Mouse (Mus musculus) myocyte (in vitro differentiated cells): ENCODE measurements around the gene Micu1. TPM values are rescaled to one million over a fixed set of nuclear protein-coding genes. Genes with fewer than 3 reads are reported as not detected.

Experiments
- H3K27me3 ChIP-seq: one replicate; pipeline ENCODE4 v1.6.1; 2011; ENCODE audit not compliant: control insufficient read depth, insufficient read depth, insufficient read length
- H3K36me3 ChIP-seq: one replicate; pipeline ENCODE4 v1.6.1; 2011; ENCODE audit not compliant: control insufficient read depth, insufficient read depth
- H3K4me2 ChIP-seq: one replicate; pipeline ENCODE4 v1.6.1; 2011; ENCODE audit warnings: low read depth, control low read depth
- H3K4me3 ChIP-seq: one replicate; pipeline ENCODE4 v1.5.1; 2011; ENCODE audit warnings: mild to moderate bottlenecking, control low read depth, moderate library complexity
- H3K79me2 ChIP-seq: one replicate; pipeline ENCODE4 v1.6.1; 2011; ENCODE audit not compliant: control insufficient read depth, insufficient read depth
- H3ac ChIP-seq: one replicate; pipeline ENCODE4 v1.6.1; 2011; ENCODE audit not compliant: control insufficient read depth, insufficient read length
- CEBPB ChIP-seq: IDR thresholded peaks from 2 replicates; pipeline ENCODE4 v1.6.1; 2011; ENCODE audit warnings: mild to moderate bottlenecking, moderate library complexity; ENCODE audit not compliant: poor library complexity, insufficient read depth, severe bottlenecking
- E2F4 ChIP-seq: IDR thresholded peaks from one replicate; pipeline ENCODE4 v1.6.1; 2011; ENCODE audit warnings: mild to moderate bottlenecking, control low read depth, moderate library complexity; ENCODE audit not compliant: insufficient read depth
- MAX ChIP-seq: IDR thresholded peaks from one replicate; pipeline ENCODE4 v1.6.1; 2011; ENCODE audit warnings: low read depth, mild to moderate bottlenecking, control low read depth
- MYOD1 ChIP-seq, 3 experiments: IDR thresholded peaks; one replicate each; pipeline ENCODE4 v1.6.1; 2011; ENCODE audit warnings: control low read depth in 2 of 3, low read depth in 2 of 3, mild to moderate bottlenecking in 2 of 3, moderate library complexity in 1 of 3; ENCODE audit not compliant: insufficient read length in 2 of 3, control insufficient read depth in 1 of 3
- MYOG ChIP-seq, 3 experiments: IDR thresholded peaks; one replicate each; pipeline ENCODE4 v1.6.1; 2011; ENCODE audit warnings: control low read depth in 2 of 3, low read depth in 2 of 3, mild to moderate bottlenecking in 2 of 3; ENCODE audit not compliant: insufficient read length in 2 of 3, control insufficient read depth in 1 of 3, insufficient read depth in 1 of 3
- POLR2A ChIP-seq: IDR thresholded peaks from one replicate; pipeline ENCODE4 v1.6.1; 2011; ENCODE audit warnings: low read depth, mild to moderate bottlenecking, control low read depth, moderate library complexity; ENCODE audit not compliant: insufficient read length
- POLR2AphosphoS2 ChIP-seq: IDR thresholded peaks from one replicate; pipeline ENCODE4 v1.6.1; 2011; ENCODE audit warnings: low read depth, control low read depth; ENCODE audit not compliant: insufficient read length
- REST ChIP-seq: IDR thresholded peaks from one replicate; pipeline ENCODE4 v1.6.1; 2011; ENCODE audit warnings: mild to moderate bottlenecking, control low read depth, moderate library complexity; ENCODE audit not compliant: insufficient read depth, insufficient read length
- SRF ChIP-seq: IDR thresholded peaks from one replicate; pipeline ENCODE4 v1.6.1; 2011; ENCODE audit warnings: low read depth; ENCODE audit not compliant: control insufficient read depth, insufficient read length
- TCF12 ChIP-seq: IDR thresholded peaks from one replicate; pipeline ENCODE4 v1.6.1; 2011; ENCODE audit warnings: mild to moderate bottlenecking, control low read depth; ENCODE audit not compliant: poor library complexity, insufficient read depth, severe bottlenecking
- TCF3 ChIP-seq: IDR thresholded peaks from one replicate; pipeline ENCODE4 v1.6.1; 2011; ENCODE audit warnings: low read depth, control low read depth; ENCODE audit not compliant: insufficient read length
- USF1 ChIP-seq: IDR thresholded peaks from one replicate; pipeline ENCODE4 v1.6.1; 2011; ENCODE audit warnings: low read depth, mild to moderate bottlenecking, control low read depth, moderate library complexity
- polyA plus RNA-seq: library from polyadenylated mRNA; unstranded; fragments of >200 nt; fragmentation: generic; extraction: Trizol; gene quantifications from one replicate; pipeline ENCODE4 v1.2.1, GENCODE M21; 2012; ENCODE audit warnings: missing spikeins

Gene Micu1
- polyA plus RNA-seq, 1 experiment = 264 TPM

DNA sequence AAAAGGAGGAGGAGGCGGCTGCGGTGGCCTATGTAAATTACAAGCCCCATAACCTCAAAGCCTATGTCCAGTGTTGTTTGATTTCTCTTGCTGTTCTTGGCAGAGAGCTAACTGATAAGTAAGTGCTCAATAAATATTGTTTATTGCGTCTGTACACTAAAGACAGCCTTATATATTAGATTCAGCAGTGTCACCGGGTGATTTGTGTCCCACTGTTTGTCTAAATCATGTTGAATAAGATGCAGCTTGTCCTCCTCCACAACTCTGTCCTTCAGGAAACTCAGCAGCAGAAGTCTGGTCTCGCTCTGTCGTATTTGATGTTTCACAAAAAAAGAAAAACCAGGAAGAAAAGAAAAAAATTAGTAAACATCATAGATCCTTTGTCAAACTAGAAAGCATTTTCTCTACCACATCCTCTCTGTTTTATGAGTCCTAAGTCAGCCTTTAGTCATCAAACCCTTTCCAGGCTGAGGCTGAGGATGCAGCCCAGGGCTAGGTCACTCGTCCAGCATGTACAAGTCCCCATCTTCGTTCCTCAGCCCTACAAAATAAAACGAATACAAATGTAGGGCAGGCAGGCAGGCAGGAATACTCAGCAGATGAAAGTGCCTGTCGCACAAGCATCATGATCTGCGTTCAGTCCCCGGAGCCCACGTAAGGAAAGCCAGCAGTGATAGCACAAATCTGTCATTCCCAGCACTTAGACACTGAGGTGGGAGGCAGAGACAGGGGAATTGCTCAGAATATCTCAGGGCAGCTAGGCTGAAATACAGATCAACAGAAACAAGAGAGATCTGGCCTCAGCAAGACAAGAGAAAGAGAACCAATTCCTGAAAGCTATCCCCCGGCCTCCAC, 133.3 kb downstream of the Micu1 start:
- Histone ChIP-seq H3K79me2 (no peaks in the 10 kb centered on the region), H3K27me3 (no peaks in the 10 kb centered on the region), H3K4me3 (no peak overlapping the region), H3K4me2 (no peak overlapping the region), H3ac (no peak overlapping the region), H3K36me3 (peaks cover 10% of the 10 kb centered on the region)
- TF ChIP-seq MAX (no peak), TCF12 (no peak), TCF3 (no peak), USF1 (no peak), E2F4 (no peak), POLR2A (no peak), CEBPB (no peak), MYOD1 (IDR thresholded peaks at IDR 0.05; ENCODE audit: control insufficient read depth in 1 of 3, insufficient read length in 2 of 3, low read depth in 2 of 3) (no peak), REST (no peak), POLR2AphosphoS2 (no peak), MYOG (IDR thresholded peaks at IDR 0.05; ENCODE audit: control insufficient read depth in 1 of 3, insufficient read depth in 1 of 3, insufficient read length in 2 of 3, low read depth in 2 of 3) (no peak), SRF (no peak)

- Histone ChIP-seq H3K4me3 (no peak overlapping the region), H3K4me2 (no peak overlapping the region), H3ac (no peak overlapping the region), H3K27me3 (no peaks in the 10 kb centered on the region), H3K79me2 (no peaks in the 10 kb centered on the region), H3K36me3 (peaks cover 19% of the 10 kb centered on the region)
- TF ChIP-seq MYOD1 (IDR thresholded peaks at IDR 0.05; ENCODE audit: control insufficient read depth in 1 of 3, insufficient read length in 2 of 3, low read depth in 2 of 3) (no peak), SRF (no peak), MYOG (IDR thresholded peaks at IDR 0.05; ENCODE audit: control insufficient read depth in 1 of 3, insufficient read depth in 1 of 3, insufficient read length in 2 of 3, low read depth in 2 of 3) (no peak), CEBPB (no peak), USF1 (no peak), MAX (no peak), E2F4 (no peak)
These were observed 135.2 kb downstream of the Micu1 start for GRCm38 (mm10) chr10:59837490-59837889.

DNA sequence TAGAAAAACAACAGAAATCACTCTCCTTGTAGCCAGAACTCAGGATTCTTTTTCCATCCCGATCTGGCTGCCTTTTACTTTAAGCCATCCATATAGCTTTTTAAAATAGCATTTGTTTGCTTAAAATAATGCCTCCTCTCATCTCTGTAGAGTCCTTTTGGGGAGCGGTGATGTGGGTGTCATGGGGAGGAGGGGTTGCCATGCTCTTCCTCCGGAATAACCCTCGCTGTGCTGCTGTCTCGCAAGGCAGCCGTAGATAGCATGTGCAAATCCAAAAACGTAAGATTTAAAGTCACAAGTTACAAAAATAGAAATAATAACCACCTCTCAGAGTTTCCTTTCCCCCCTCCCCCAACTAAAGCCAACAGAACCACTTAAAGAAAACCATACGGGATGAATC, 139.2 kb downstream of the Micu1 start:
- no peaks in the 10 kb centered on the region for H3K79me2 ChIP-seq
- no peaks in the 10 kb centered on the region for H3K27me3 ChIP-seq
- TF ChIP-seq MYOG (IDR thresholded peaks at IDR 0.05; ENCODE audit: control insufficient read depth in 1 of 3, insufficient read depth in 1 of 3, insufficient read length in 2 of 3, low read depth in 2 of 3) (no peak), USF1 (no peak), MYOD1 (IDR thresholded peaks at IDR 0.05; ENCODE audit: control insufficient read depth in 1 of 3, insufficient read length in 2 of 3, low read depth in 2 of 3) (no peak), REST (no peak), CEBPB (no peak), POLR2A (no peak), E2F4 (no peak), TCF12 (no peak), POLR2AphosphoS2 (no peak), SRF (no peak), MAX (no peak)
- H3K4me2 ChIP-seq = no peak overlapping the region
- H3K4me3 ChIP-seq = no peak overlapping the region
- H3ac ChIP-seq = no peak overlapping the region
- peaks cover 17% of the 10 kb centered on the region for H3K36me3 ChIP-seq

DNA sequence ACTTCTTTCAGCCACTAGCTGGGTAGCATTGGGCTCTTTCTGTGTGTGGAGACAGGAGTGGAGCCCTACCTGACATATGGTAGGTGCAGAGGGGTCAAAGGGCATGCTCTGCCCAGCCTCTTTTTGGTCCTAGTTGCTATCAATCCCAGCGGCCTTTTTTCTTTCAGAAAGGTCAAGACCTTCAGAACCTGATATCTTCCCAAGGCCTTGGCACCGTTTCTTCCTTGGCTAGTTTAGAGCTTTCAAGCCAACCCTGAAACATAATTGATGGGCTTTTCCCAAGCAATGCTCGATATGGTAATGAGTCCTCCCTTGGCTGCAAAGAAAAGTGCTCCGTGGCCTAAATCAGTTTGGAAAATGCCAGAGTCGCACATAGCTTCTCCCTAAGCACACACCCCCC, 140.8 kb downstream of the Micu1 start:
- H3K79me2 ChIP-seq = no peaks in the 10 kb centered on the region
- H3ac ChIP-seq = no peak overlapping the region
- H3K36me3 ChIP-seq = peaks cover 24% of the 10 kb centered on the region
- TF ChIP-seq POLR2AphosphoS2 = no peak
- TF ChIP-seq MAX = no peak
- no peak overlapping the region for H3K4me3 ChIP-seq
- no peaks in the 10 kb centered on the region for H3K27me3 ChIP-seq
- no peak overlapping the region for H3K4me2 ChIP-seq

DNA sequence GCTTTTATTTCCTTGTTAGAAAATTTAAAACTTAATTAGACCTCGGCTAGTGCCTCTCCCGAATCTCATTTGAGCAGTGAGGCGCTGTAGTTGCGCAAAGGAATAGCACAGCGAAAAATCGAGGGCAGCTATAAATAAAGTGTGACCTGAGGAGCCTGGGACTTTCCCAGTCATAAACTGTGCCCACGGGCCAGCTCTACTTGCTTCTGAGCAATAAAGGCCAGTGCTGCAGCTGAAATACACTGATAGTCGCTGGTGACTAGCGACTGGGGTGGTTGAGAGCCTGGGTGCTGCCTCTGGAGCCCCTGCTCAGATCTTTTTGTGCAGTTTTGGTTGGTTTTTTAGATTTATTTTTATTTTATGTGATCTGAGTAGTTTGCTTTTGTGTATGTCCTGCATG, 142.4 kb downstream of the Micu1 start:
- no peak overlapping the region for H3K4me3 ChIP-seq
- H3K27me3 ChIP-seq = no peaks in the 10 kb centered on the region
- no peak overlapping the region for H3ac ChIP-seq
- peaks cover 28% of the 10 kb centered on the region for H3K36me3 ChIP-seq
- H3K4me2 ChIP-seq = no peak overlapping the region
- TF ChIP-seq MYOG (IDR thresholded peaks at IDR 0.05; ENCODE audit: control insufficient read depth in 1 of 3, insufficient read depth in 1 of 3, insufficient read length in 2 of 3, low read depth in 2 of 3) (no peak), TCF12 (no peak), MYOD1 (IDR thresholded peaks at IDR 0.05; ENCODE audit: control insufficient read depth in 1 of 3, insufficient read length in 2 of 3, low read depth in 2 of 3) (no peak), CEBPB (no peak), POLR2AphosphoS2 (no peak), POLR2A (no peak), USF1 (no peak), REST (no peak), SRF (no peak), E2F4 (no peak), MAX (no peak), TCF3 (no peak)
- no peaks in the 10 kb centered on the region for H3K79me2 ChIP-seq
